Mouse (Mus musculus) bone marrow macrophage, adult 2 months (primary cell): ENCODE data around the gene Riok1.

ENCODE experiments used
- CTCF ChIP-seq: IDR thresholded peaks from 2 replicates; pipeline ENCODE4 v1.5.1; 2012; ENCODE audit warnings: low read depth, mild to moderate bottlenecking, low read length, moderate library complexity
- POLR2A ChIP-seq: IDR thresholded peaks from 2 replicates; pipeline ENCODE4 v1.6.1; 2012; ENCODE audit warnings: mild to moderate bottlenecking, low read depth, low read length, borderline replicate concordance

DNA sequence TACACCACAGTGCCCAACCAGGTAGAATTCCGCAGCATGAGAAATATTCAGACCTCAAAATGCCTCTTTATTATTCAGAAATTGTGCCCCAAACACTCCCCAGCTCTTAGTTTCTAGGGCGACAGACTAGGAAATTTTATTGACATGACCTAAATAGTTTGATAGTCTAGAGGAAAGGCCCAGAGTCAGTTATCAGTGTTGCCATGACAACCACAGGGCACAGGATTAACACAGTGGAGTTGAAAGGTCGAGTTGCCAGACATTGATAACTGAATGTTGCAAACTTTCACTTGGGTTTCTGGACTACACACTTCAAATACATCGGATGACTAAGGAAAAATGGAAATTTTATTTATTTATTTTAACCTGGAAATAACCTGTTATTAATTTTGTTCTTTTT is 53.1 kb downstream of the Riok1 start:
- no peak for TF ChIP-seq POLR2A
- no peak for TF ChIP-seq CTCF
